Comparison of ENCODE assay signal across 11 mouse cellular contexts in genomic region chr16:21827153-21827552, GRCm38 (mm10). TPM values are rescaled to one million over a fixed set of nuclear protein-coding genes. Genes with fewer than 3 reads are reported as not detected.
DNase-seq lines count a peak whose midpoint lies in the region; ATAC-seq lines count a peak whose summit lies in the region.
"Had no signal": no experiment of that assay in that cellular context is flagged by ENCODE, and none has a peak within 500 bp of the region (broad histone marks: within the 10 kb centered on the region; RNA-seq: fewer than 3 reads in every experiment).

No protein-coding gene starts in this region.

- no peaks in the 10 kb centered on the region for H3K9me3 ChIP-seq in heart, embryonic 12.5 days (replicated peaks)
- H3K9me3 ChIP-seq in kidney, embryonic 14.5 days (ENCODE audit: control insufficient read depth, low read length): no peaks in the 10 kb centered on the region
- no peaks in the 10 kb centered on the region for H3K9me3 ChIP-seq in liver, embryonic 16.5 days (replicated peaks; ENCODE audit: control insufficient read depth, low read length)
- H3K9me3 ChIP-seq in forebrain, embryonic 15.5 days: no peaks in the 10 kb centered on the region
- H3K9me3 ChIP-seq: forebrain, embryonic 13.5 days; heart, embryonic 13.5 days had no signal

- WGBS in heart, embryonic 12.5 days: 63% methylated on average over 4 of the region's 4 CpGs
- 55% methylated on average over 4 of the region's 4 CpGs for WGBS in kidney, embryonic 14.5 days
- WGBS in liver, embryonic 16.5 days (ENCODE audit: insufficient replicate concordance): 34% methylated on average over 4 of the region's 4 CpGs
- 77% methylated on average over 4 of the region's 4 CpGs for WGBS in forebrain, embryonic 15.5 days

- peak; percentile 36 to 53 for DNase-seq in heart, adult 18-20 months
- DNase-seq in left cerebral cortex, adult 11 months (ENCODE audit: low spot score): no peak
- DNase-seq: midbrain, embryonic 14.5 days had no signal

- no peak overlapping the region for H3K4me3 ChIP-seq in heart, embryonic 12.5 days
- H3K4me3 ChIP-seq in kidney, embryonic 14.5 days (ENCODE audit: low read length): no peak overlapping the region
- peak overlapping the region; percentile 48 for H3K4me3 ChIP-seq in liver, embryonic 16.5 days (ENCODE audit: low read depth, low read length)
- H3K4me3 ChIP-seq in forebrain, embryonic 15.5 days: no peak overlapping the region
- H3K4me3 ChIP-seq: forebrain, embryonic 13.5 days; heart, embryonic 13.5 days had no signal

- no peaks in the 10 kb centered on the region for H3K36me3 ChIP-seq in heart, embryonic 12.5 days
- H3K36me3 ChIP-seq in kidney, embryonic 14.5 days (ENCODE audit: control insufficient read depth, insufficient read depth, low read length): no peaks in the 10 kb centered on the region
- no peaks in the 10 kb centered on the region for H3K36me3 ChIP-seq in liver, embryonic 16.5 days (ENCODE audit: control insufficient read depth, insufficient read depth)
- no peaks in the 10 kb centered on the region for H3K36me3 ChIP-seq in forebrain, embryonic 15.5 days
- H3K36me3 ChIP-seq: heart, embryonic 13.5 days had no signal

- H3K27ac ChIP-seq in heart, embryonic 12.5 days (ENCODE audit: poor library complexity, severe bottlenecking): no peak overlapping the region
- H3K27ac ChIP-seq in kidney, embryonic 14.5 days (ENCODE audit: low read depth, low read length): no peak overlapping the region; the same call in 1 of the 2 replicates
- no peak overlapping the region for H3K27ac ChIP-seq in liver, embryonic 16.5 days (ENCODE audit: low read length)
- no peak overlapping the region for H3K27ac ChIP-seq in forebrain, embryonic 15.5 days (replicated peaks)
- H3K27ac ChIP-seq: forebrain, embryonic 13.5 days; heart, embryonic 13.5 days had no signal

- H3K27me3 ChIP-seq in heart, embryonic 12.5 days (replicated peaks): no peaks in the 10 kb centered on the region
- no peaks in the 10 kb centered on the region for H3K27me3 ChIP-seq in kidney, embryonic 14.5 days (ENCODE audit: control insufficient read depth, insufficient read depth, low read length)
- no peaks in the 10 kb centered on the region for H3K27me3 ChIP-seq in liver, embryonic 16.5 days (ENCODE audit: control insufficient read depth, insufficient read depth, low read depth, low read length)
- no peaks in the 10 kb centered on the region for H3K27me3 ChIP-seq in forebrain, embryonic 15.5 days
- H3K27me3 ChIP-seq: forebrain, embryonic 13.5 days; heart, embryonic 13.5 days had no signal

- no peak overlapping the region for H3K9ac ChIP-seq in heart, embryonic 12.5 days
- no peak overlapping the region for H3K9ac ChIP-seq in kidney, embryonic 14.5 days (ENCODE audit: low read depth, low read length)
- H3K9ac ChIP-seq in liver, embryonic 16.5 days (ENCODE audit: low read depth, low read length): no peak overlapping the region
- H3K9ac ChIP-seq in forebrain, embryonic 15.5 days (replicated peaks): no peak overlapping the region
- H3K9ac ChIP-seq: forebrain, embryonic 13.5 days; heart, embryonic 13.5 days had no signal

- ATAC-seq in heart, embryonic 12.5 days (ENCODE audit: insufficient number of reproducible peaks, low FRiP score): no peak
- ATAC-seq in common myeloid progenitor, adult 5-6 weeks (replicated peaks; ENCODE audit: low read depth, poor library complexity, severe bottlenecking): peak; percentile 53; the same call in 1 of the 2 replicates
- ATAC-seq in kidney, embryonic 14.5 days (ENCODE audit: low FRiP score, low TSS enrichment): 0 out of 2 replicates have a peak, but pooled peaks have one; percentile 16
- ATAC-seq in liver, embryonic 16.5 days (ENCODE audit: low read depth): no peak
- no peak for ATAC-seq in frontal cortex, adult (ENCODE audit: low TSS enrichment)
- no peak for ATAC-seq in forebrain, embryonic 15.5 days (replicated peaks)
- ATAC-seq: forebrain, embryonic 13.5 days had no signal

- peaks cover 5% of the 10 kb centered on the region; the same call in 1 of the 2 replicates for H3K4me1 ChIP-seq in heart, embryonic 12.5 days (replicated peaks)
- no peaks in the 10 kb centered on the region for H3K4me1 ChIP-seq in kidney, embryonic 14.5 days (ENCODE audit: control insufficient read depth, insufficient read depth, low read length)
- peaks cover 4% of the 10 kb centered on the region; the same call in 1 of the 2 replicates for H3K4me1 ChIP-seq in liver, embryonic 16.5 days (ENCODE audit: control insufficient read depth, low read depth, low read length)
- no peaks in the 10 kb centered on the region for H3K4me1 ChIP-seq in forebrain, embryonic 15.5 days
- H3K4me1 ChIP-seq: forebrain, embryonic 13.5 days had no signal

- H3K4me2 ChIP-seq in heart, embryonic 12.5 days: no peak overlapping the region
- H3K4me2 ChIP-seq in kidney, embryonic 14.5 days (replicated peaks; ENCODE audit: low read depth, low read length): no peak overlapping the region
- H3K4me2 ChIP-seq in liver, embryonic 16.5 days (ENCODE audit: low read depth, low read length): peak overlapping the region; percentile 42
- H3K4me2 ChIP-seq in forebrain, embryonic 15.5 days (replicated peaks): no peak overlapping the region
- H3K4me2 ChIP-seq: forebrain, embryonic 13.5 days; heart, embryonic 13.5 days had no signal

RNA-seq across cellular contexts. Expression of gene Map3k13, which starts 33.0 kb away (rescaled TPM):
- under 1 TPM; 0.77 to 0.87 TPM for total RNA-seq in heart, adult 18-20 months (2021)
- 0.84 and 0.91 TPM in 2 replicates for polyA plus RNA-seq in heart, embryonic 12.5 days (2016; fragmentation: Nextera tagmentation; extraction: Ambion mirVana)
- 0.05 and 0.69 TPM in 2 replicates for total RNA-seq in common myeloid progenitor, adult 5-6 weeks (2017)
- 0.60 and 1.2 TPM in 2 replicates for polyA plus RNA-seq in kidney, embryonic 14.5 days (2014; fragmentation: Nextera tagmentation; extraction: Ambion mirVana)
- polyA plus RNA-seq in liver, embryonic 16.5 days (2015; fragmentation: Nextera tagmentation; extraction: Ambion mirVana): 0.68 and 0.72 TPM in 2 replicates
- polyA plus RNA-seq in forebrain, embryonic 15.5 days (2015; fragmentation: Nextera tagmentation; extraction: Ambion mirVana): 5.7 and 5.8 TPM in 2 replicates

RNA-seq across cellular contexts. Expression of gene Ehhadh, which starts 39.5 kb away (rescaled TPM):
- 10 to 100 TPM; 12.2 to 19.0 TPM for total RNA-seq in heart, adult 18-20 months (2021)
- 3.0 and 3.4 TPM in 2 replicates for polyA plus RNA-seq in heart, embryonic 12.5 days (2016; fragmentation: Nextera tagmentation; extraction: Ambion mirVana)
- 3.3 and 5.2 TPM in 2 replicates for total RNA-seq in common myeloid progenitor, adult 5-6 weeks (2017)
- polyA plus RNA-seq in kidney, embryonic 14.5 days (2014; fragmentation: Nextera tagmentation; extraction: Ambion mirVana): 1.1 and 1.9 TPM in 2 replicates
- 12.5 and 14.6 TPM in 2 replicates for polyA plus RNA-seq in liver, embryonic 16.5 days (2015; fragmentation: Nextera tagmentation; extraction: Ambion mirVana)
- polyA plus RNA-seq in forebrain, embryonic 15.5 days (2015; fragmentation: Nextera tagmentation; extraction: Ambion mirVana): 0.51 and 0.85 TPM in 2 replicates

Comparison
In these comparisons a context has a peak if more than half of its experiments do, and no peak if none do; other contexts are left out.
1. ATAC-seq: peak in common myeloid progenitor, adult 5-6 weeks (single experiment) and kidney, embryonic 14.5 days (single experiment); none in heart, embryonic 12.5 days (single experiment), liver, embryonic 16.5 days (single experiment), frontal cortex, adult (single experiment) and forebrain, embryonic 15.5 days (single experiment).